Mouse (Mus musculus): ENCODE data around the gene Dnajc5. TPM values are rescaled to one million over a fixed set of nuclear protein-coding genes. Genes with fewer than 3 reads are reported as not detected.
A peak's percentile ranks its signal among the peaks of the same experiment; 100 is the strongest.

Gene Dnajc5
- polyA plus RNA-seq, 1 experiment from 2014 or later: 198 TPM

GRCm38 (mm10) chr2:181577981-181578581 is 57.8 kb downstream of the Dnajc5 start:
- peaks cover 23% of the 10 kb centered on the region for H3K36me3 ChIP-seq
- H3K9ac ChIP-seq (replicated peaks): peak overlapping the region; percentile 14; the same call in 1 of the 2 replicates
- ATAC-seq: no peak
- peaks cover 49% of the 10 kb centered on the region for H3K4me1 ChIP-seq (replicated peaks)
- H3K27ac ChIP-seq: no peak overlapping the region
- no peaks in the 10 kb centered on the region for H3K27me3 ChIP-seq
- H3K9me3 ChIP-seq: no peaks in the 10 kb centered on the region
- no peak overlapping the region for H3K4me3 ChIP-seq (replicated peaks)
- no peak overlapping the region for H3K4me2 ChIP-seq (replicated peaks)
- WGBS: 85% methylated on average over 7 of the region's 7 CpGs

GRCm38 (mm10) chr2:181578790-181579618 is 58.7 kb downstream of the Dnajc5 start:
- Histone ChIP-seq H3K27me3 (no peaks in the 10 kb centered on the region), H3K4me2 (replicated peaks) (no peak overlapping the region), H3K9me3 (no peaks in the 10 kb centered on the region), H3K27ac (no peak overlapping the region), H3K36me3 (peaks cover 22% of the 10 kb centered on the region), H3K9ac (replicated peaks) (0 out of 2 replicates have a peak overlapping the region, but pooled peaks have one; percentile 1), H3K4me3 (replicated peaks) (no peak overlapping the region), H3K4me1 (replicated peaks) (peaks cover 49% of the 10 kb centered on the region)
- 76% methylated on average over 5 of the region's 5 CpGs for WGBS
- no peak for ATAC-seq

- Histone ChIP-seq H3K4me3 (replicated peaks) (no peak overlapping the region), H3K4me1 (replicated peaks) (peaks cover 49% of the 10 kb centered on the region), H3K36me3 (peaks cover 22% of the 10 kb centered on the region), H3K9me3 (no peaks in the 10 kb centered on the region), H3K4me2 (replicated peaks) (no peak overlapping the region; the same call in 1 of the 2 replicates), H3K9ac (replicated peaks) (no peak overlapping the region), H3K27ac (no peak overlapping the region; the same call in 1 of the 2 replicates), H3K27me3 (no peaks in the 10 kb centered on the region)
- ATAC-seq: no peak
- 92% methylated on average over 1 of the region's 1 CpGs for WGBS
Measured at GRCm38 (mm10) chr2:181579681-181580080, 59.4 kb downstream of the Dnajc5 start.

DNA sequence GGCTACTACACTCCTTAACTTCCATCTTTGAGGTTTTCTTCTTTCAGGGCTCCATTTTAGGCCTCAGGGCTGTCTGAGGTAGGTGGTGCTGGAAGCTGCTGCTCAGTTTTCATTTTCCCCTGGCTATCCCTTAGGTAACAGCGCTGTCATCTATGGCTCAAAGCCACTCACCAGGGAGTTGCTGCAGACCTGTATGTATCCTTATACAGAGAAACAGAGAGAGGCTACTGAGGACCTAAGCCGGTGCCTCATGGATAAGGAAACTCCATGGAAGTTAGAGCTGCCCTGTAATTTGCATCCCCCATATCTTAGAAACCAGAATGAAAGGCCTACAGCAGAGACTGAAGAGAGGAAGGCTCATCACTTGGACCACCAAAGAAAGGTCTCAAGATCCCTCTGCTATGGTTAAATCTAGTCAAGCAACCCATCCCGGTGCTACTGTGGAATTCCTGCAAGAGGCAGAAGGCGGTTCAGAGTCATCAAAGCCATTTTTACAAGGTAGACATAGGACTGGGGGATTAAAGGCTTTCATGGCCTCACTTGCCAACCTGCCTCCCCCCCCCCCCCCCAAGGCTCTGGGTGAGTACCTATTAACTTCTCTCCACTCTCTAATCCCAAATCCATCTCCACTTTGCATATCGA is 60.0 kb downstream of the Dnajc5 start:
- ATAC-seq: no peak
- no peaks in the 10 kb centered on the region for H3K27me3 ChIP-seq
- H3K36me3 ChIP-seq: peaks cover 25% of the 10 kb centered on the region
- 87% methylated on average over 5 of the region's 5 CpGs for WGBS
- H3K27ac ChIP-seq: peak overlapping the region; percentile 94; the same call in 1 of the 2 replicates
- H3K4me1 ChIP-seq (replicated peaks): peaks cover 49% of the 10 kb centered on the region
- peak overlapping the region; percentile 93; the same call in 1 of the 2 replicates for H3K9ac ChIP-seq (replicated peaks)
- H3K4me3 ChIP-seq (replicated peaks): peak overlapping the region; percentile 73
- H3K4me2 ChIP-seq (replicated peaks): peak overlapping the region; percentile 91
- H3K9me3 ChIP-seq: no peaks in the 10 kb centered on the region

GRCm38 (mm10) chr2:181581016-181581401 is 60.7 kb downstream of the Dnajc5 start:
- WGBS: 0% methylated on average over 11 of the region's 11 CpGs
- Histone ChIP-seq H3K9ac (replicated peaks) (peak overlapping the region; percentile 93), H3K4me2 (replicated peaks) (peak overlapping the region; percentile 91), H3K27ac (peak overlapping the region; percentile 94), H3K36me3 (peaks cover 33% of the 10 kb centered on the region), H3K9me3 (no peaks in the 10 kb centered on the region), H3K27me3 (no peaks in the 10 kb centered on the region), H3K4me1 (replicated peaks) (peaks cover 49% of the 10 kb centered on the region), H3K4me3 (replicated peaks) (peak overlapping the region; percentile 73)
- ATAC-seq: peak; percentile 77

DNA sequence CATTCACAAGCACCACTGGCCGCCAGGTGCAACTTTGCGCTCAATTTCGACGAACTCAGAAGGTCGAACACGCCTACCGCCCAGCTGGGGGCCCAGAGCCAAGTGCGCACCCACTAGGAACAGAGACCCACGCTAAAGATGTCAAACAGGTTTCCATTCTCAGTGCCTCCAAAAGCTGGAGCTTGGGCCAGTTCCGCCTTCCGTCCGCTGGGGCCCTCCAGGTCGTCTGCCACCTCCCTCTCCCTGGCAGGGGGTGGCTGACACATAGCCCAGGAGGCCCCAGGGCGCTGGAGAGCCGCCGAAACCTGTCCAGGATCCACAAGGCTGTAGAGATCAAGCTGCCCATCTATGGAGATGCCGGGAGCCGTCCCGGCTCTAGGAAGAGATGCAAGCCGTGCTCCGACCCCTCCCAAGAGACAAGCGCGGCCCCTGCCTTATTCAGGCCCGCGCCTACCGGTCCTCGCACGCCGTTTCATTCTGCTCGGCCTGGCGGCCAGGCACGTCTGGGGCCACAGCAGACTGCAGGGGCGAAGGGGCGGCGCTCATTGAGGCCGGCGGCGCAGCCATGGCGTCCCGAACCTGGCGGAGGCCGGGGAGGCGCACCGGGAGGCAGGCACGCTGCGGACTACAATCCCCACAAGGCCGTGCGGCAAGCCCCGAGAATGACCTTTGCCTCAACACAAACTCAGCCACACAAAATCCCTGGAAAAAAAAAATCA is 61.3 kb downstream of the Dnajc5 start:
- Histone ChIP-seq H3K4me3 (replicated peaks) (peak overlapping the region; percentile 73), H3K27me3 (no peaks in the 10 kb centered on the region), H3K9ac (replicated peaks) (peak overlapping the region; percentile 93), H3K36me3 (peaks cover 38% of the 10 kb centered on the region), H3K4me1 (replicated peaks) (peaks cover 49% of the 10 kb centered on the region), H3K4me2 (replicated peaks) (peak overlapping the region; percentile 91), H3K27ac (peak overlapping the region; percentile 94), H3K9me3 (no peaks in the 10 kb centered on the region)
- whole genome bisulfite sequencing: under 1% methylated on average over 49 of the region's 49 CpGs
- ATAC-seq: peak; percentile 83

DNA sequence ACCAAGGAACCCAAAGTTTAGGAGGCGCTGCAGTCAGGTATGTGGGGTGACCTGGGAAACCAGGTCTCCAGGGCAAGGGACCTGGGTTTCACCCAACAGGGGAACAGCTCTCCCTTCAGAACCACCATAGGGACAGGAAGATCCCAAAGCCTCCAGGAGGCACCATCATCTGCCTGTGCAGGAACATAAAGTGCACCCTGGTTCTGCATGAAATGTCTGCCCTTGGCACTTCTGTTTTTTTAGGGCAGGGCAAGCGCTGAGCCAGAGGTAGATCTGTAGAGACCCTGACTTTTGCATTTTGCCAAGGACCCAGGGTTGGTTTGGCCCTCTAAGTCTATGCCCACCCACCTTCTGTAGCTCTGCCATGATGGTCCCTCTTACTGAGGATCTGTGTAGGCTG is 62.1 kb downstream of the Dnajc5 start:
- 0 out of 2 replicates have a peak, but pooled peaks have one; percentile 5 for ATAC-seq
- H3K36me3 ChIP-seq: peaks cover 46% of the 10 kb centered on the region
- H3K27ac ChIP-seq: no peak overlapping the region
- H3K4me2 ChIP-seq (replicated peaks): peak overlapping the region; percentile 91
- 91% methylated on average over 2 of the region's 2 CpGs for WGBS
- H3K4me1 ChIP-seq (replicated peaks): peaks cover 45% of the 10 kb centered on the region
- no peak overlapping the region; the same call in 1 of the 2 replicates for H3K9ac ChIP-seq (replicated peaks)
- H3K9me3 ChIP-seq: no peaks in the 10 kb centered on the region
- peak overlapping the region; percentile 73 for H3K4me3 ChIP-seq (replicated peaks)
- H3K27me3 ChIP-seq: no peaks in the 10 kb centered on the region

- H3K9me3 ChIP-seq: no peaks in the 10 kb centered on the region
- no peak overlapping the region for H3K4me2 ChIP-seq (replicated peaks)
- peaks cover 40% of the 10 kb centered on the region for H3K4me1 ChIP-seq (replicated peaks)
- 100% methylated on average over 1 of the region's 1 CpGs for WGBS
- H3K4me3 ChIP-seq (replicated peaks): no peak overlapping the region
- no peak for ATAC-seq
- no peaks in the 10 kb centered on the region for H3K27me3 ChIP-seq
- no peak overlapping the region for H3K9ac ChIP-seq (replicated peaks)
- peaks cover 51% of the 10 kb centered on the region for H3K36me3 ChIP-seq
- no peak overlapping the region for H3K27ac ChIP-seq
Measured at GRCm38 (mm10) chr2:181582939-181583338, 62.7 kb downstream of the Dnajc5 start.

DNA sequence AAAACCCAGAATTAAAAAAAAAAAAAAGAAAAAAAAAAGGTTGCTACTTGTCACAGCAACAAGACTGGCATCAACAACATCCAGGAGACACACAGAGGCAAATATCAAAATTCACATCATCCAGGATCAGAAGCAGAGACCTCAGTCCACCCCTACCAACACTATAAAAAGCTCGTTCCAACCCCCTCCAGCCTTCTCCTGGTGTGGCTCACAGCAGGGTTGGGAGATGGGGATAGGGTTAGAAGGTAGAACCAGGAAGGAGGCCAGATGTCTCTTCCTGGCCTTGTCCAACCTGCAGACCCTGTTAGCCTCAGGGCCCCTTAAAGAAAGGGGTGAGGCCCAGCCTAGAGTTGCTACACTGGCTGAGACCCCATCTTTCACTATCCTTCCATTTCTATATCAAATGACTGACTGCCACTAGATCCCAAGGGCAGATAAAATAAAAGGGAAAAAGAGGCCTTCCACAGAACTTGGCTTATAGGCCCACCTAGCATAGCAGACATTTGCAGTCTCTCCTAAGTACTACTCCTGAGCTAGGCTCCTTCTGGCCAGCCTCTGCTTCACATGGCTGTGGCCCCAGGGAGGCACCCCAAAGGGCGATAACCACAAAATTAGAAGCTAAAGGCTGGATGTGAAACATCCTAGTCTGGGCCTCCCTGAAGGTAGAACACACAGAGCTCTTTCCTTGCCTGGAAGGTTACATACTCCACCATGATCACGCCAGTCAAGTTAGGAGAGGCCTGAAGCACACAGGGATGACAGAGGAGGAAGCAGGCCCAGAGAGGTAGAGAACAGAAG is 63.4 kb downstream of the Dnajc5 start:
- no peak for ATAC-seq
- Histone ChIP-seq H3K4me3 (replicated peaks) (no peak overlapping the region), H3K27ac (no peak overlapping the region), H3K9me3 (no peaks in the 10 kb centered on the region), H3K4me1 (replicated peaks) (peaks cover 33% of the 10 kb centered on the region), H3K36me3 (peaks cover 59% of the 10 kb centered on the region), H3K9ac (replicated peaks) (no peak overlapping the region), H3K27me3 (no peaks in the 10 kb centered on the region), H3K4me2 (replicated peaks) (no peak overlapping the region)
- 87% methylated on average over 3 of the region's 3 CpGs for WGBS

GRCm38 (mm10) chr2:181584411-181584942 is 64.2 kb downstream of the Dnajc5 start, which contains the start of gene Uckl1:
Uckl1 (minus strand) TSS chr2:181584892.
- H3K36me3 ChIP-seq: peaks cover 67% of the 10 kb centered on the region
- H3K4me3 ChIP-seq (replicated peaks): no peak within 1 kb of the TSS
- no peak for ATAC-seq

DNA sequence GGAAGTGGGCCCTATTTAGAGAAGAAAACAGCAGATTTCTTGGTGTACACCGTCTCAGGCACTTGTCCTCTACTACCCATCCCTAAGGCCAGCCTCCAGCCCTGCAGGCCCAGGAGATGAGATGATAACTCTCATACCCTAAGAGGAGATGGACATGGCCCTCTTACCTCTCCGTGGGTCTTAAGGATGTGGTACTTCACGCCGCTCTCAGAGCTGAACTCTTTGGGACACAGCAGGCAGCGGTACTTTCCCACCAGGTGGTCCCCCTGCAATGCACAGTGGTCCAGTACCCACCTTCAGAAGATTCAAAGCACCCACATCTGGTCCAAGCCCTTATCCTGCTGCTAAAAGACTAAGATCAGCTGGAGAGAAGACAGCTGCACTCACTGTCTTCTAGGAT is 65.2 kb downstream of the Dnajc5 start:
- WGBS: 91% methylated on average over 5 of the region's 5 CpGs

More at GRCm38 (mm10) chr2:181584411-181584942, 64.2 kb downstream of the Dnajc5 start, which contains the start of gene Uckl1:
- Histone ChIP-seq H3K9me3 (no peaks in the 10 kb centered on the region), H3K9ac (replicated peaks) (no peak within 1 kb of the TSS), H3K4me1 (replicated peaks) (peaks cover 25% of the 10 kb centered on the region), H3K4me2 (replicated peaks) (no peak within 1 kb of the TSS), H3K27me3 (no peaks in the 10 kb centered on the region), H3K27ac (no peak within 1 kb of the TSS)
- WGBS: 87% methylated on average over 4 of the region's 4 CpGs

More for the DNA sequence above, 65.2 kb downstream of the Dnajc5 start:
- no peak for ATAC-seq
- H3K27me3 ChIP-seq: no peaks in the 10 kb centered on the region
- no peak overlapping the region for H3K4me2 ChIP-seq (replicated peaks)
- peaks cover 23% of the 10 kb centered on the region for H3K4me1 ChIP-seq (replicated peaks)
- H3K36me3 ChIP-seq: peaks cover 77% of the 10 kb centered on the region
- no peaks in the 10 kb centered on the region for H3K9me3 ChIP-seq
- no peak overlapping the region for H3K4me3 ChIP-seq (replicated peaks)
- no peak overlapping the region for H3K27ac ChIP-seq
- H3K9ac ChIP-seq (replicated peaks): no peak overlapping the region

Data from midbrain, embryonic 13.5 days (tissue).